Mouse (Mus musculus): ENCODE results near the gene Dlx1. TPM values are rescaled to one million over a fixed set of nuclear protein-coding genes. Genes with fewer than 3 reads are reported as not detected.

Gene Dlx1
- total RNA-seq, 1 experiment from 2014 or later, result 0.12 TPM

- no peak for ATAC-seq (ENCODE audit: extremely low read depth, insufficient number of reproducible peaks, low FRiP score, poor library complexity, severe bottlenecking)
These were observed 16.0 kb downstream of the Dlx1 start for GRCm38 (mm10) chr2:71543948-71544347.

- no peak for ATAC-seq (ENCODE audit: extremely low read depth, insufficient number of reproducible peaks, low FRiP score, poor library complexity, severe bottlenecking)
These were observed 16.7 kb downstream of the Dlx1 start for GRCm38 (mm10) chr2:71544391-71545285.

DNA sequence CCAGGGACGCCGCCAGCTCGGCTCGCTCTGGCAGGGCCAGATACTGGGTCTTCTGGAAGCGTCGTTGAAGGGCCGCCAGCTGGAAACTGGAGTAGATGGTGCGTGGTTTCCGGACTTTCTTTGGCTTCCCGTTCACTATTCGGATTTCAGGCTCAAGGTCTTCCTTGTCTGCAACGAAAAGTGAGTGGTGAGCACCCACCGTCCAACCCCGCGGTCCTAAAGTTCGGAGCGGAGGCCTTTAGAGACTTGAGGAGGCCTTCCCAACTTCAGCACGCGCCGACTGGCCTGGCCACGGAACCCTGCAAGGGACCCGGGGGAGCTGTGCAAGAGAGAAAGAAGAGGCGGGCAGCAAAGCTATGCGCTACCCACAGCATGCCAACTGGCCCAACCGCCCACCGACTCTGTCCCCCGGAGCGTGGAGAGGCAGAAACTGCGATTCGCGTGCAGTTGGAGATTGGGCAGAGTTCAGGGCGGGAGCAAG lies 17.5 kb downstream of the Dlx1 start:
- no peak for ATAC-seq (ENCODE audit: extremely low read depth, insufficient number of reproducible peaks, low FRiP score, poor library complexity, severe bottlenecking)

DNA sequence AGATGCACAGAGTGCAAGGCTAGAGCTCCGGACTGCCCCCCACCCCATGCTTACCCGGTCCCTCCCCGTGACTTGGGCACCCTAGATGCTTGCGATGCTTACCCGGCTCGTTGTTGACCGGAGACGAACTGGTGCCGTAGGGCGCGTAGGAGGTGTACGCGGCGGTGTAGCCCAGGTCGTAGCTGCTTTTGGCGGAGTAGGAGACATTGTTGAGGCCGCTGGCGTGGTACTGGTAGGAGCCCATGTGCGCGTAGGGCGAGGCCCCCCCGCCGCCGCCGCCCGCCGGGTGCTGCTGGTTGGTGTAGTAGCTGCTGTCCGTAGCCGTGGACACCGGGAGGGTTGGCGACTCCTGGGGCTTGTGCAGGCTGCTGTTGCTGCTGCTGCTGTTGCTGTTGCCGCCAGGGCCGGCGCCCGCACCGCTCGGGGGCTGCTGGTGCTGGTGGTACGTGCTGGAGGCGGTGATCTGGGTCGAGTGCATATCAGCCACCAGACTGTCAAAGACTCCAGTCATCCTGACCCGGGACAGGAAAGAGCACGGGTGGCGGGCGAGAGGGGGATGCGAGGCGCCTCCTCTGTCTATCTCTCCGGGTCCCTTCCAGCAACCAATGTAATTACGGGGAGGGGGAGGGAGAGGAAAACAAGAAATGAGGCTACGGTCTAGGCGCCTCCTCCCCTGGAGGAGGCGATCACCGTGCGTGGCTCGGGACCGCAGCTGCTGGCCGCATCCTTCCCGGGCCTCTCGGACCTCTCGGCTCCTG lies 18.1 kb downstream of the Dlx1 start:
- no peak for ATAC-seq (ENCODE audit: extremely low read depth, insufficient number of reproducible peaks, low FRiP score, poor library complexity, severe bottlenecking)

- no peak for ATAC-seq (ENCODE audit: extremely low read depth, insufficient number of reproducible peaks, low FRiP score, poor library complexity, severe bottlenecking)
These were observed 18.7 kb downstream of the Dlx1 start, which contains the start of gene Dlx2 for GRCm38 (mm10) chr2:71546640-71547071. TSS of gene Dlx2 (minus strand) at chr2:71546754.

GRCm38 (mm10) chr2:71547829-71548228 lies 19.9 kb downstream of the Dlx1 start:
- peak; percentile 59; the same call in 1 of the 2 replicates for ATAC-seq (ENCODE audit: extremely low read depth, insufficient number of reproducible peaks, low FRiP score, poor library complexity, severe bottlenecking)

DNA sequence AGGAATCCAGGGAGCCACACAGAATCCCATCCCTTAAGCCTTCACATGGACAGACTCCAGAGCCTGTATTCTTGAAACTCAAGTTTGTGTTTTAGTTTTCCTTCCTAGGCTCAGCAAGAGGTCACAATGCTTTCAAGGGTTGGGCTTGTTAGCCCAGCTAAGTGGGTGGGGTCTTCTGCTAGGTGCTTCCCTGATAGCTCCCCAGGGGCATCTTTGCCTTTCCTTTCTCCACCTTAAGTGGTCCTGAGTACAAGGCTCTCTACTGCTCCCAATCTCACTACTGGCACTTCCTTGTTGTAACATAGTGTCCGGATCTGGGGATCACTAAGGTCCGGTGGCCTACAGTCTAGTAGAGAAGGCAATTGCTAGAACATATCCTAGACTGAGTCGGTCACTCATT lies 22.4 kb downstream of the Dlx1 start:
- no peak for ATAC-seq (ENCODE audit: extremely low read depth, insufficient number of reproducible peaks, low FRiP score, poor library complexity, severe bottlenecking)

GRCm38 (mm10) chr2:71551704-71552103 lies 23.8 kb downstream of the Dlx1 start:
- ATAC-seq (ENCODE audit: extremely low read depth, insufficient number of reproducible peaks, low FRiP score, poor library complexity, severe bottlenecking), result no peak

GRCm38 (mm10) chr2:71556071-71556470 lies 28.2 kb downstream of the Dlx1 start:
- ATAC-seq (ENCODE audit: extremely low read depth, insufficient number of reproducible peaks, low FRiP score, poor library complexity, severe bottlenecking), result no peak

GRCm38 (mm10) chr2:71566466-71566865 lies 38.6 kb downstream of the Dlx1 start:
- ATAC-seq (ENCODE audit: extremely low read depth, insufficient number of reproducible peaks, low FRiP score, poor library complexity, severe bottlenecking), result no peak

- ATAC-seq (ENCODE audit: extremely low read depth, insufficient number of reproducible peaks, low FRiP score, poor library complexity, severe bottlenecking), result no peak
These were observed 45.8 kb downstream of the Dlx1 start for GRCm38 (mm10) chr2:71573736-71574135.

DNA sequence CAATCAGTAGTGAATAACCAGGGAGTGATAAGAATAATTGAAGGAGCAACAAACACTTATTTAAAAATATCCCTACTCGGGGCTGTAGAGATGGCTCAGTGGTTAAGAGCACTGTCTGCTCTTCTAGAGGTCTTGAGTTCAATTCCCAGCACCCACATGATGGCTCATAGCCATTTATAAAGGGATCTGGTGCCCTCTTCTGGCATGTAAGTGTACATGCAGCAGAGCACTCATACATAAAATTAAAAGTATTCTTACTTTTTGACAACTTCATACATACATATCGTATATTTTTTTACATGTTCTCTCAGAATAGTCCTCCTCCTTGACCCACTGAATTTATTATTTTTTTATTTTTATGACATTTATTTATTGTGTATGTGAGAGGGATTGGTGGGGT lies 49.1 kb downstream of the Dlx1 start:
- ATAC-seq (ENCODE audit: extremely low read depth, insufficient number of reproducible peaks, low FRiP score, poor library complexity, severe bottlenecking), result no peak

- peak; percentile 70 for ATAC-seq (ENCODE audit: extremely low read depth, insufficient number of reproducible peaks, low FRiP score, poor library complexity, severe bottlenecking)
These were observed 52.9 kb downstream of the Dlx1 start for GRCm38 (mm10) chr2:71580632-71581466.

GRCm38 (mm10) chr2:71581488-71581887 lies 53.6 kb downstream of the Dlx1 start:
- ATAC-seq (ENCODE audit: extremely low read depth, insufficient number of reproducible peaks, low FRiP score, poor library complexity, severe bottlenecking), result no peak

Other genes with a start within 250 kb of the Dlx1 start
- 36.6 and 40.6 TPM in 2 replicates for gene Slc25a12, start 160.4 kb upstream of the Dlx1 start, total RNA-seq (2017)
- gene Hat1, start 139.2 kb upstream of the Dlx1 start, total RNA-seq (2017), result 33.9 and 37.0 TPM in 2 replicates
- gene Metap1d, start 74.8 kb upstream of the Dlx1 start, total RNA-seq (2017), result 23.6 and 24.2 TPM in 2 replicates
- gene Dlx2, start 18.6 kb downstream of the Dlx1 start, total RNA-seq (2017), result not detected in 2 replicates
- 57.4 and 59.8 TPM in 2 replicates for gene Itga6, start 217.5 kb downstream of the Dlx1 start, total RNA-seq (2017)